Mouse (Mus musculus): ENCODE measurements around the gene Panx1.

DNA sequence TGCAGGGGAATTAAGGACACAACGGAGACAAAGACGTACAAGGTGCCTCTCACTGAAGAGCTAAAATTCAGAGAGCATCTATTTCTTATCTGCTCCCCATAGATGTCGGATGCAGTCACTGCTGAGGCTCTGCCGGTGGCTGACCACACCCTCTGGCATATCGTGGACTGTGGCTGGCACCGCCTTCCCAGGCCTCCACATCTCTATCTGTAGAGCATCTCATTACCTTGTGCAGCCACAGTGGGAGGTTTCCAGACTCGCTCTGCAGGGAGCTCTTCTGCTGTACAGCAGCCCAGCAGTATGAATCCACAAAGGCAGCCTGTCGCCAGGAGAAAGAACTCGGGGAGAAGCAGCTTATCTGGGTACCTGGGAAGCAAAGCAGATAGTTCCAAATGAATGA is 24.1 kb downstream of the Panx1 start:
- no peak for TF ChIP-seq HCFC1 (IDR thresholded peaks at IDR 0.05; ENCODE audit: borderline replicate concordance, insufficient read depth, low read length)
- TF ChIP-seq ZNF384 (IDR thresholded peaks at IDR 0.05; ENCODE audit: low read depth, low read length) = no peak
- TF ChIP-seq ZC3H11A (IDR thresholded peaks at IDR 0.05; ENCODE audit: borderline replicate concordance, low read depth, low read length) = no peak

Data from ES-E14 (cell line).